Mouse (Mus musculus): ENCODE measurements around the gene Acp2. TPM values are rescaled to one million over a fixed set of nuclear protein-coding genes. Genes with fewer than 3 reads are reported as not detected.
A peak's percentile ranks its signal among the peaks of the same experiment; 100 is the strongest.

The Acp2 gene
- polyA plus RNA-seq, 1 experiment from 2014 or later, result 28.3 TPM

GRCm38 (mm10) chr2:91179825-91180224 is 22.9 kb upstream of the Acp2 start:
- no peaks in the 10 kb centered on the region for H3K27me3 ChIP-seq (ENCODE audit: low read depth, poor library complexity, severe bottlenecking)
- no peak overlapping the region for H3K4me3 ChIP-seq
- WGBS, result 48% methylated on average over 4 of the region's 4 CpGs
- H3K4me1 ChIP-seq, result peaks cover 25% of the 10 kb centered on the region
- H3K9me3 ChIP-seq (replicated peaks), result no peaks in the 10 kb centered on the region
- H3K27ac ChIP-seq (replicated peaks), result no peak overlapping the region
- peaks cover 37% of the 10 kb centered on the region for H3K36me3 ChIP-seq
- no peak for DNase-seq (ENCODE audit: low spot score)

GRCm38 (mm10) chr2:91180706-91181105 is 22.0 kb upstream of the Acp2 start:
- Histone ChIP-seq H3K4me3 (no peak overlapping the region), H3K27me3 (ENCODE audit: low read depth, poor library complexity, severe bottlenecking) (no peaks in the 10 kb centered on the region), H3K36me3 (peaks cover 29% of the 10 kb centered on the region), H3K27ac (replicated peaks) (no peak overlapping the region), H3K9me3 (replicated peaks) (no peaks in the 10 kb centered on the region), H3K4me1 (peaks cover 25% of the 10 kb centered on the region)
- no peak for DNase-seq (ENCODE audit: low spot score)
- 77% methylated on average over 5 of the region's 5 CpGs for WGBS

GRCm38 (mm10) chr2:91182016-91182404 is 20.7 kb upstream of the Acp2 start:
- no peaks in the 10 kb centered on the region for H3K27me3 ChIP-seq (ENCODE audit: low read depth, poor library complexity, severe bottlenecking)
- DNase-seq (ENCODE audit: low spot score), result peak; percentile 24
- WGBS, result 13% methylated on average over 8 of the region's 8 CpGs
- H3K9me3 ChIP-seq (replicated peaks), result no peaks in the 10 kb centered on the region
- peak overlapping the region; percentile 78 for H3K4me3 ChIP-seq
- peak overlapping the region; percentile 84; the same call in 1 of the 2 replicates for H3K27ac ChIP-seq (replicated peaks)
- peaks cover 17% of the 10 kb centered on the region for H3K36me3 ChIP-seq
- H3K4me1 ChIP-seq, result peaks cover 25% of the 10 kb centered on the region

DNA sequence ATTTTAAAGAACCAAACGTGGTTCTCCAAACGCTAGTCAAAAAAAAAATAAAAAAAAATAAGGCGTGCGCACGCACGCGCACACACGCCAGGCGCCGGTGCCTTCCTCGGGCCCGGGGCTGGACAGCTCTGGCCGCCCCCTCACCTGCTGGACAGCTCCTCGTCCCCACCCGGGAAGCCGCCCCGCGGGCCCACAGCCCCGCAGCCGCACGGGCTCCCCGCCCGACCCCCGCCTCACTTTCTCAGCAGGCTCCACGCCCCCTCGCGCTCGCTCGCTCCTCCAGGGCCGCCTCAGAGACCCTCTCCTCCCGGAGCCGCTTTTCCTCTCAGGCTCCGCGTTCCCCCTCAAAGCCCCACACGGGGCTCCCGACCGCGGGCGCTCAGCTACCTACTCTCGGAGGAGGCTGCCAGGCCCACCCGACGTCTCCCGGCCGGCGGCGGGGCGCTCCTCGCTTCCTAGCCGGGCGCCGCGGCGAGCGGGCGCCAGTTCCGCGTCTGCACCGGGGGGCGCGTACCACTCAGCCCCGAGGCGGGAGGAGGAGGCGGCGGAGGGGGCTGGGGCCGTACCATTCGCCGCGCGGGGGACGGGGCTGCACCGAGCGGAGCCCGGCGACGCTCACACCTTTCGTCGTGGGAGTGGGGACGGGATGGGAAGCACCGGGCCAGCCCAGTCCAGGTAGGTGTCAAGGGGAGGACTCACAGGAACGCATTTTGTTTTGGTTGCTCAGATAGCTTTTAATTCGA is 20.1 kb upstream of the Acp2 start:
- WGBS, result under 1% methylated on average over 80 of the region's 81 CpGs
- H3K4me1 ChIP-seq, result peaks cover 25% of the 10 kb centered on the region
- peak overlapping the region; percentile 84 for H3K27ac ChIP-seq (replicated peaks)
- peak; percentile 87 for DNase-seq (ENCODE audit: low spot score)
- H3K4me3 ChIP-seq, result peak overlapping the region; percentile 78
- no peaks in the 10 kb centered on the region for H3K27me3 ChIP-seq (ENCODE audit: low read depth, poor library complexity, severe bottlenecking)
- peaks cover 14% of the 10 kb centered on the region for H3K36me3 ChIP-seq
- H3K9me3 ChIP-seq (replicated peaks), result no peaks in the 10 kb centered on the region

- H3K27ac ChIP-seq (replicated peaks), result peak overlapping the region; percentile 84
- H3K9me3 ChIP-seq (replicated peaks), result no peaks in the 10 kb centered on the region
- H3K4me1 ChIP-seq, result peaks cover 25% of the 10 kb centered on the region
- DNase-seq (ENCODE audit: low spot score), result peak; percentile 95
- WGBS, result under 1% methylated on average over 9 of the region's 9 CpGs
- no peaks in the 10 kb centered on the region for H3K27me3 ChIP-seq (ENCODE audit: low read depth, poor library complexity, severe bottlenecking)
- peaks cover 9% of the 10 kb centered on the region for H3K36me3 ChIP-seq
- peak overlapping the region; percentile 78 for H3K4me3 ChIP-seq
Measured at GRCm38 (mm10) chr2:91183148-91183513, 19.6 kb upstream of the Acp2 start.

DNA sequence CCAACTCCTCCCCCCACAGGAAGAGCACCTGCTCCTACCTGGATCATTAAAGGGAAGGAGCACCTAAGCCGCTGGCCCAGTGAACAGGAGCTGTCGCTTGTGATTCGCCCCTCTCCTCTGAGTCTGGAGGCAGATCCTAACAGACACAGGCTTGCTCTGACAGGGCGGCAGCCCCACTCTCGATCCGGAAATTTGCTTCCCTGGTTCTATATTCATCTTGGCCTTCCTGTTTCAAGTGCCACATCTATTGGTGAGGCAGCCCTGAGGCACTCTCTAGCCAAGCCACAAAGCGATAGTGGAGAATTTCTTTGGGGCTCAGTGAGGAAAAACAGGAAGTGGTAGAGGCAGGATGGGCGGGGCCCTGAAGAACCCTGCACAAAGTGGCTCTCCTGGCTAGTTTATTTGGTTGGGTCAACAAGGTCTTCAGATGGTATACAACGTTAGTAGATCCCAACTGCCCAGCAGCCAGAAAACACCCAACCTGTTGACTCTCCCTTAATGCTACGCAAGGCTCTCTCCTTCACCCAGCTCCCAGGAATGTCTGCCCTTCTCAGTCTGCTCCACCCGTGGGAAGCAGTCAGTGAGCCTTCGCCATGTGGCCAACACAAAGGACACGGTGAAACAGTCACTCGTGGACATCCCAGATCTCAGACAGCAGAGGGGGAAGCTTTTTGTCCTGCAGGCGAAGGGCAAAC is 18.8 kb upstream of the Acp2 start, which contains the start of gene Madd:
TSS of gene Madd (minus strand) at position 127 of the 695 bp plus-strand sequence.
- H3K27me3 ChIP-seq (ENCODE audit: low read depth, poor library complexity, severe bottlenecking), result no peaks in the 10 kb centered on the region
- peaks cover 25% of the 10 kb centered on the region for H3K4me1 ChIP-seq
- peak within 1 kb of the TSS; percentile 84 for H3K27ac ChIP-seq (replicated peaks)
- peaks cover 4% of the 10 kb centered on the region; the same call in 1 of the 2 replicates for H3K36me3 ChIP-seq
- WGBS, result 70% methylated on average over 15 of the region's 15 CpGs
- H3K9me3 ChIP-seq (replicated peaks), result no peaks in the 10 kb centered on the region
- peak within 1 kb of the TSS; percentile 78 for H3K4me3 ChIP-seq
- no peak for DNase-seq (ENCODE audit: low spot score)

- H3K4me1 ChIP-seq, result peaks cover 18% of the 10 kb centered on the region
- WGBS, result 87% methylated on average over 1 of the region's 1 CpGs
- no peaks in the 10 kb centered on the region for H3K27me3 ChIP-seq (ENCODE audit: low read depth, poor library complexity, severe bottlenecking)
- H3K27ac ChIP-seq (replicated peaks), result no peak overlapping the region
- no peak overlapping the region for H3K4me3 ChIP-seq
- no peaks in the 10 kb centered on the region for H3K9me3 ChIP-seq (replicated peaks)
- no peaks in the 10 kb centered on the region for H3K36me3 ChIP-seq
- DNase-seq (ENCODE audit: low spot score), result no peak
Measured at GRCm38 (mm10) chr2:91186208-91186607, 16.5 kb upstream of the Acp2 start.

DNA sequence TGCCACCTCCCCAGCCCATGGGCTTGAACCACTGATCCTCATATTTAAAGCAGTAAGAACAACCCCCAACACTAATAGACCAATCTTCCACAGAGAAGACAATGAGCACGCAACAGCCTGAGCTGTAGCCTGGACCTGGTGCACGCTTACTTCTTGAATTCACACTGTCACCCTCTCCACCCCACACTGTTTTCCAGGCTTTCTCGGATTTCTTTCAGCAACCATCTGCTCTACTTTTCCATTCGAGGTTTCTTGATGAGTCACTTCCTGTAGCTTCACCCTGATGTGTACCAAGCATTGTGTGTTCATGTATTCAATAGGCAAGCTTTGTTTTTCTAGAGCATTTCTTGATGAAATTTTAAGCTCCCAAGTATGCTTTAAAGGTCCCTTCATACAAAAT is 15.3 kb upstream of the Acp2 start:
- no peak for DNase-seq (ENCODE audit: low spot score)
- H3K4me3 ChIP-seq, result no peak overlapping the region
- WGBS, result 82% methylated on average over 4 of the region's 4 CpGs
- H3K9me3 ChIP-seq (replicated peaks), result no peaks in the 10 kb centered on the region
- H3K27ac ChIP-seq (replicated peaks), result no peak overlapping the region
- H3K27me3 ChIP-seq (ENCODE audit: low read depth, poor library complexity, severe bottlenecking), result no peaks in the 10 kb centered on the region
- H3K36me3 ChIP-seq, result no peaks in the 10 kb centered on the region
- H3K4me1 ChIP-seq, result peaks cover 12% of the 10 kb centered on the region

- Histone ChIP-seq H3K27me3 (ENCODE audit: low read depth, poor library complexity, severe bottlenecking) (peaks cover 10% of the 10 kb centered on the region), H3K9me3 (replicated peaks) (no peaks in the 10 kb centered on the region), H3K36me3 (no peaks in the 10 kb centered on the region), H3K4me3 (no peak overlapping the region), H3K27ac (replicated peaks) (no peak overlapping the region), H3K4me1 (peaks cover 21% of the 10 kb centered on the region)
- 91% methylated on average over 16 of the region's 16 CpGs for WGBS
- no peak for DNase-seq (ENCODE audit: low spot score)
Measured at GRCm38 (mm10) chr2:91190501-91190900, 12.2 kb upstream of the Acp2 start.

DNA sequence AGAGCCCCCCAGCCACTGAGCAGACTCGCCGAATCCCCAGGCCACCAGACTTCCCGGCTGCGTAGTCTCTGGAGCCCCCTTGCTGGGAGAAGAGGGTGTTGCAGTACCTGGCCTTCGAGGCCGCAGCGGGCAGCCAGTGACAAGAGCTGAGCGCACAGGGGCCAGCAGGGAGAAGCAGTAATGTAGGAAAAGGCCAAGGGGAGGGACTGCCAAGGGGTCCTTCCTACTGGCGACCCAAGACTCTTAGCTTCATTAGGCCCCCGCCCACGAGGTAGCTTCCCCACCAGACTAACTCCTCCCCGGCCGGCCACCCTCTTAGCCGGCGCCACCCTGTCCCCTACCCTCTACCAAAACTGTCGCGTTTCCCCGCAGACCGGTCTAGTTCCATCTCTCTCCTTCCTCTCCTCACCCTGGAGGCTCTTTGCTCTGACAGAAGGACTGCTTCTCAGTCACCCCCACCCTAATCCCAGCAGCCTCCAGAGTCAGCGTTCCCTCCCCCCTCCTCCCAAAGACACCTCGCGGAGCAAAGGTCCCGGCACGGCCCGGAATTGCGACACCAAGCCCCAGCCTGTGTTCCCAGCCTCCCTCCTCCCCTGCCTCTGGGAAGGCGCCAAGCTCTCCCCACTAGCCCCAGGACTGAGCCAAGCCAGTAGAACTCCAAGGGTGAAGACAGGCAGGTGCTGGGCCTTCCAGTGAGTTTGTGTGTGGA is 7.9 kb upstream of the Acp2 start:
- peak; percentile 76 for DNase-seq (ENCODE audit: low spot score)
- Histone ChIP-seq H3K9me3 (replicated peaks) (no peaks in the 10 kb centered on the region), H3K27me3 (ENCODE audit: low read depth, poor library complexity, severe bottlenecking) (peaks cover 13% of the 10 kb centered on the region), H3K4me1 (peaks cover 21% of the 10 kb centered on the region), H3K27ac (replicated peaks) (peak overlapping the region; percentile 84), H3K36me3 (no peaks in the 10 kb centered on the region), H3K4me3 (peak overlapping the region; percentile 53)
- under 1% methylated on average over 27 of the region's 27 CpGs for WGBS

GRCm38 (mm10) chr2:91196577-91197001 is 6.1 kb upstream of the Acp2 start:
- H3K4me3 ChIP-seq, result no peak overlapping the region
- 0 out of 2 replicates have a peak overlapping the region, but pooled peaks have one; percentile 5 for H3K27ac ChIP-seq (replicated peaks)
- WGBS, result 67% methylated on average over 3 of the region's 3 CpGs
- no peak for DNase-seq (ENCODE audit: low spot score)
- no peaks in the 10 kb centered on the region for H3K36me3 ChIP-seq
- no peaks in the 10 kb centered on the region for H3K9me3 ChIP-seq (replicated peaks)
- H3K27me3 ChIP-seq (ENCODE audit: low read depth, poor library complexity, severe bottlenecking), result peaks cover 13% of the 10 kb centered on the region
- peaks cover 22% of the 10 kb centered on the region for H3K4me1 ChIP-seq

GRCm38 (mm10) chr2:91198888-91199287 is 3.8 kb upstream of the Acp2 start:
- Histone ChIP-seq H3K9me3 (replicated peaks) (no peaks in the 10 kb centered on the region), H3K27ac (replicated peaks) (no peak overlapping the region), H3K4me3 (no peak overlapping the region), H3K36me3 (no peaks in the 10 kb centered on the region), H3K4me1 (peaks cover 32% of the 10 kb centered on the region), H3K27me3 (ENCODE audit: low read depth, poor library complexity, severe bottlenecking) (peaks cover 4% of the 10 kb centered on the region; the same call in 1 of the 2 replicates)
- no peak for DNase-seq (ENCODE audit: low spot score)
- 87% methylated on average over 3 of the region's 3 CpGs for WGBS
